Mouse (Mus musculus) activated CD4-positive, CD25-positive, alpha-beta regulatory T cell (primary cell): ENCODE measurements around the gene Vps45. TPM values are rescaled to one million over a fixed set of nuclear protein-coding genes. Genes with fewer than 3 reads are reported as not detected.

Source experiments
- polyA plus RNA-seq, 2 experiments: library from polyadenylated mRNA; unstranded; fragments of 100-300 nt; shearing (Covaris generic); gene quantifications; one replicate each; pipeline ENCODE4 v1.2.1; 2017

Gene Vps45
- 10 to 100 TPM; 24.6 to 40.2 TPM for polyA plus RNA-seq

DNA sequence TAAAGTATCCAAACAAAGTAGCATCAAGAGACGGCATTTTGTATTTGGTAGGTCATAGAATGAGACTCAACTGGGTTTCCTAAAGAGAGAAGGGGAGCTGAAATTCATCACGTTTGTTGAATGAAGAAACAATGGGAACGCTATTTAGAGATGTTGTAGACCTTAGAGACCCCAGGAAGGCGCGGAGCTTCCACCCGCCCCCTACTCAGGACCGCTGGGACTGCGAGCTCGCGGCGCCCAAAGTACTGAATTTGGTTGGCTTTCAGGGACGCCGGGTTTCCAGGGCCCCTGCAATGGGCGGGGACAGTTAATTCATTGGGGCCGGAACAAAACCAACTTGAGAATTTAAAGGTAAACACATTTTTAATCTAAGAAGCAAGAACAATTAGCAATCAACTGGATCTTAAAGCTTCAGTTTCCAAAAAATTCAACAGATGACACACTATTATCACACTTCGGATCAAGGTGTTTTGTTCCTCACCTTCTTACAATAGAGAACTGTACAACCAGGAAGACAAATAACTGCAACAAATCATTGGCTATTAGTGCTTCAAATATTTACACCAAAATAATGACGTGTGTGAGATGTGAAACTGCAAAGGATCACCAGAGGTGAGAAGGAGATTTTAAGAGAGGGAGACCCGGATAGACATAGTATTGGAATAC lies at the start of gene Vps45:
Gene Vps45 (minus strand): TSS at position 236 of the 666 bp plus-strand sequence.

GRCm38 (mm10) chr3:96104261-96105065 lies 46.2 kb upstream of the Vps45 start, which contains the start of gene Otud7b:
Gene Otud7b, plus strand, starts transcription at chr3:96104527.

DNA sequence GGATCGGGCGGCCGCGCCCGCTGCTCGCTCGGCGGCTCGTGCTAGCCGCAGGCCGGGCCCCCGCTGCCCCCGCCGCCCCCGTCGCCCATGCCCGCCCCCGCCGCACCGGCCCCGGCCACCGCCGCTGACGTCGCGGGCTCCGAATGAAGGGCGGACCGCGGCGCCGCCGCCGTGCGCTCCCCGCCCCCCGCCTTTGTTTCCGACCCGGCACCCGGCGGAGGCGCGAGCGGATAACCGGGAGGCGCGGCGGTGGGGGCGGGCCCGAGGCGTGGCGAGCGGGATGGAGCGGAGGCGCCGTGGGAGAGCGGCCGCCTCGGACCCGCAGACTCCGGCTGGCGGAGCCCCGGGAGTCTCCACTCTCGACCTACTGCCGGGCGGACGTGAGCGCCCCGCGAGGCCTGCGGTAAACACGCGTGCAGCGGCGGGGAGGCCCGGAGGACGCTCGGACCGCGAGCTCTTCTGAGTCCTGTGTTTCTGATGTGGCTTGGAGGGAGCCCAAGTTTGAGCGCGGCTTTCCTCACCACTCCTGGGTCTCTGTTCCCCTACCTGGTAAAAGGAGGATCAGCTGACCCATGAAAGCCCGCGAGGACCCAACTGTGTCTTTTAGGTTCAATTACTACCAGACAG lies 62.4 kb downstream of the Vps45 start, which contains the start of gene Plekho1:
Gene Plekho1 (minus strand): TSS at position 200 of the 627 bp plus-strand sequence.

Other genes starting within 250 kb of the Vps45 start
- 10 to 100 TPM; 29.6 to 34.0 TPM for gene Rprd2, start 239.6 kb downstream of the Vps45 start, polyA plus RNA-seq
- 10 to 100 TPM; 49.5 to 50.7 TPM for gene Prpf3, start 202.6 kb downstream of the Vps45 start, polyA plus RNA-seq
- gene Mrps21, start 186.9 kb downstream of the Vps45 start, polyA plus RNA-seq: 100 to 1,000 TPM; 208 to 254 TPM
- gene Ciart, start 176.2 kb downstream of the Vps45 start, polyA plus RNA-seq: 1 to 10 TPM; 3.9 to 6.4 TPM
- 1 to 10 TPM in 1 of 2 experiments, under 1 TPM in 1; 0.47 to 1.1 TPM for gene BC028528, start 166.5 kb downstream of the Vps45 start, polyA plus RNA-seq
- gene Aph1a, start 164.5 kb downstream of the Vps45 start, polyA plus RNA-seq: 10 to 100 TPM; 53.7 to 66.8 TPM
- under 1 TPM in 1 of 2 experiments, not detected in 1; 0.45 TPM for gene Car14, start 153.8 kb downstream of the Vps45 start, polyA plus RNA-seq
- 100 to 1,000 TPM; 188 to 300 TPM for gene Anp32e, start 129.2 kb downstream of the Vps45 start, polyA plus RNA-seq
- 10 to 100 TPM in 1 of 2 experiments, 1 to 10 TPM in 1; 8.6 to 24.9 TPM for gene Plekho1, start 62.5 kb downstream of the Vps45 start, polyA plus RNA-seq
- gene Otud7b, start 46.1 kb upstream of the Vps45 start, polyA plus RNA-seq: 10 to 100 TPM; 12.6 to 13.5 TPM
- 1 to 10 TPM; 2.7 to 3.0 TPM for gene Mtmr11, start 103.5 kb upstream of the Vps45 start, polyA plus RNA-seq
- 100 to 1,000 TPM; 137 to 149 TPM for gene Sf3b4, start 113.9 kb upstream of the Vps45 start, polyA plus RNA-seq
- gene Sv2a, start 122.7 kb upstream of the Vps45 start, polyA plus RNA-seq: 1 to 10 TPM; 3.1 to 4.0 TPM
- gene Bola1, start 161.2 kb upstream of the Vps45 start, polyA plus RNA-seq: 10 to 100 TPM; 21.5 to 30.7 TPM
- 1 to 10 TPM; 1.1 to 1.6 TPM for gene Hist2h2ab, start 161.4 kb upstream of the Vps45 start, polyA plus RNA-seq
- 10 to 100 TPM in 1 of 2 experiments, 1 to 10 TPM in 1; 6.4 to 10.1 TPM for gene Hist2h2ac, start 162.4 kb upstream of the Vps45 start, polyA plus RNA-seq
- 1 to 10 TPM; 5.0 to 5.9 TPM for gene Hist2h2be, start 162.7 kb upstream of the Vps45 start, polyA plus RNA-seq
- gene Hist2h3c2, start 180.7 kb upstream of the Vps45 start, polyA plus RNA-seq: under 1 TPM in 1 of 2 experiments, not detected in 1; 0.25 TPM
- gene Hist2h2aa2, start 181.8 kb upstream of the Vps45 start, polyA plus RNA-seq: 10 to 100 TPM; 51.7 to 57.6 TPM
- not detected for gene Hist2h2aa1, start 187.0 kb upstream of the Vps45 start, polyA plus RNA-seq
- gene Hist2h3c1, start 188.2 kb upstream of the Vps45 start, polyA plus RNA-seq: not detected
- gene Hist2h4, start 204.8 kb upstream of the Vps45 start, polyA plus RNA-seq: 1 to 10 TPM; 1.3 to 1.4 TPM
- gene Hist2h3b, start 210.2 kb upstream of the Vps45 start, polyA plus RNA-seq: 10 to 100 TPM in 1 of 2 experiments, 1 to 10 TPM in 1; 9.4 to 10.6 TPM
- gene Hist2h2bb, start 211.3 kb upstream of the Vps45 start, polyA plus RNA-seq: 1 to 10 TPM; 4.5 to 6.4 TPM
- 1 to 10 TPM in 1 of 2 experiments, under 1 TPM in 1; 0.92 to 1.8 TPM for gene Fcgr1, start 235.5 kb upstream of the Vps45 start, polyA plus RNA-seq